27 mouse cellular contexts compared by ENCODE assay signal in genomic region chr4:67662122-67662521, GRCm38 (mm10).
DNase-seq lines count a peak whose midpoint lies in the region; ATAC-seq and TF ChIP-seq lines count a peak whose summit lies in the region.
"Had no signal": no experiment of that assay in that cellular context is flagged by ENCODE, and none has a peak within 500 bp of the region (broad histone marks: within the 10 kb centered on the region; RNA-seq: fewer than 3 reads in every experiment).

No protein-coding gene starts in this region.

- no peak overlapping the region for H3K4me3 ChIP-seq in hindbrain, postnatal 0 days (ENCODE audit: low read length)
- no peak overlapping the region for H3K4me3 ChIP-seq in hindbrain, embryonic 12.5 days
- no peak overlapping the region for H3K4me3 ChIP-seq in forebrain, embryonic 14.5 days (ENCODE audit: low read depth, low read length)
- no peak overlapping the region for H3K4me3 ChIP-seq in intestine, embryonic 16.5 days (ENCODE audit: low read length)
- H3K4me3 ChIP-seq: hindbrain, embryonic 10.5 days; intestine, embryonic 15.5 days; liver, embryonic 12.5 days; midbrain, embryonic 12.5 days; neural tube, embryonic 15.5 days had no signal

- no peaks in the 10 kb centered on the region for H3K4me1 ChIP-seq in hindbrain, postnatal 0 days (ENCODE audit: insufficient read depth, low read length)
- no peaks in the 10 kb centered on the region for H3K4me1 ChIP-seq in hindbrain, embryonic 12.5 days
- no peaks in the 10 kb centered on the region for H3K4me1 ChIP-seq in forebrain, embryonic 14.5 days (ENCODE audit: control insufficient read depth, insufficient read depth, low read length)
- no peaks in the 10 kb centered on the region for H3K4me1 ChIP-seq in intestine, embryonic 16.5 days (ENCODE audit: control insufficient read depth, insufficient read depth, low read length)
- H3K4me1 ChIP-seq: hindbrain, embryonic 10.5 days; intestine, embryonic 15.5 days; liver, embryonic 12.5 days; midbrain, embryonic 12.5 days; neural tube, embryonic 15.5 days had no signal

- no peaks in the 10 kb centered on the region for H3K36me3 ChIP-seq in hindbrain, postnatal 0 days (ENCODE audit: insufficient read depth, low read length)
- H3K36me3 ChIP-seq in hindbrain, embryonic 12.5 days: no peaks in the 10 kb centered on the region
- H3K36me3 ChIP-seq in forebrain, embryonic 14.5 days (ENCODE audit: control insufficient read depth, insufficient read depth, low read length): no peaks in the 10 kb centered on the region
- no peaks in the 10 kb centered on the region for H3K36me3 ChIP-seq in intestine, embryonic 16.5 days (ENCODE audit: control insufficient read depth, insufficient read depth, low read length)
- H3K36me3 ChIP-seq: hindbrain, embryonic 10.5 days; intestine, embryonic 15.5 days; liver, embryonic 12.5 days; midbrain, embryonic 12.5 days; neural tube, embryonic 15.5 days had no signal

- H3K9ac ChIP-seq in hindbrain, postnatal 0 days (replicated peaks; ENCODE audit: low read length): no peak overlapping the region
- no peak overlapping the region for H3K9ac ChIP-seq in hindbrain, embryonic 12.5 days
- no peak overlapping the region for H3K9ac ChIP-seq in forebrain, embryonic 14.5 days (ENCODE audit: low read length)
- no peak overlapping the region for H3K9ac ChIP-seq in intestine, embryonic 16.5 days (ENCODE audit: low read depth, low read length)
- H3K9ac ChIP-seq: intestine, embryonic 15.5 days; liver, embryonic 12.5 days; liver, postnatal 0 days; midbrain, embryonic 12.5 days; neural tube, embryonic 15.5 days had no signal

- H3K9me3 ChIP-seq in hindbrain, postnatal 0 days (ENCODE audit: low read length): no peaks in the 10 kb centered on the region
- no peaks in the 10 kb centered on the region for H3K9me3 ChIP-seq in hindbrain, embryonic 12.5 days (replicated peaks)
- H3K9me3 ChIP-seq in forebrain, embryonic 14.5 days (replicated peaks; ENCODE audit: control insufficient read depth, low read length): no peaks in the 10 kb centered on the region
- no peaks in the 10 kb centered on the region for H3K9me3 ChIP-seq in intestine, embryonic 16.5 days (ENCODE audit: control insufficient read depth, low read length)
- H3K9me3 ChIP-seq: hindbrain, embryonic 10.5 days; intestine, embryonic 15.5 days; liver, embryonic 12.5 days; midbrain, embryonic 12.5 days; neural tube, embryonic 15.5 days had no signal

- 38% methylated on average over 3 of the region's 3 CpGs for WGBS in hindbrain, postnatal 0 days
- WGBS in hindbrain, embryonic 12.5 days: 77% methylated on average over 3 of the region's 3 CpGs
- 9% methylated on average over 3 of the region's 3 CpGs for WGBS in forebrain, embryonic 14.5 days
- 69% methylated on average over 3 of the region's 3 CpGs for WGBS in intestine, embryonic 16.5 days

- no peaks in the 10 kb centered on the region for H3K27me3 ChIP-seq in hindbrain, postnatal 0 days (ENCODE audit: insufficient read depth, low read length)
- H3K27me3 ChIP-seq in hindbrain, embryonic 12.5 days: no peaks in the 10 kb centered on the region
- no peaks in the 10 kb centered on the region for H3K27me3 ChIP-seq in forebrain, embryonic 14.5 days (replicated peaks; ENCODE audit: control insufficient read depth, insufficient read depth, low read length)
- H3K27me3 ChIP-seq in intestine, embryonic 16.5 days (replicated peaks; ENCODE audit: control insufficient read depth, insufficient read depth, low read length): no peaks in the 10 kb centered on the region
- H3K27me3 ChIP-seq: CH12.LX; intestine, embryonic 15.5 days; liver, embryonic 12.5 days; midbrain, embryonic 12.5 days; neural tube, embryonic 15.5 days had no signal

- ATAC-seq in hindbrain, postnatal 0 days: no peak
- ATAC-seq in hindbrain, embryonic 12.5 days (ENCODE audit: low FRiP score): no peak
- ATAC-seq in forebrain, embryonic 14.5 days: peak; percentile 68
- no peak for ATAC-seq in intestine, embryonic 16.5 days
- ATAC-seq: hindbrain, embryonic 16.5 days; intestine, embryonic 15.5 days; liver, embryonic 12.5 days; liver, postnatal 0 days had no signal

- no peak overlapping the region for H3K4me2 ChIP-seq in hindbrain, postnatal 0 days (ENCODE audit: low read depth, low read length)
- no peak overlapping the region for H3K4me2 ChIP-seq in hindbrain, embryonic 12.5 days (replicated peaks)
- H3K4me2 ChIP-seq in forebrain, embryonic 14.5 days (ENCODE audit: low read length): no peak overlapping the region
- H3K4me2 ChIP-seq in intestine, embryonic 16.5 days (ENCODE audit: low read depth, low read length): no peak overlapping the region
- H3K4me2 ChIP-seq: intestine, embryonic 15.5 days; liver, embryonic 12.5 days; midbrain, embryonic 12.5 days; neural tube, embryonic 15.5 days had no signal

- TF ChIP-seq CTCF in hindbrain, postnatal 0 days (IDR thresholded peaks at IDR 0.05; ENCODE audit: low read depth): no peak

- no peak overlapping the region for H3K27ac ChIP-seq in hindbrain, postnatal 0 days
- no peak overlapping the region for H3K27ac ChIP-seq in hindbrain, embryonic 12.5 days
- H3K27ac ChIP-seq in forebrain, embryonic 14.5 days (ENCODE audit: low read depth, low read length): no peak overlapping the region
- no peak overlapping the region for H3K27ac ChIP-seq in intestine, embryonic 16.5 days (ENCODE audit: low read length)
- H3K27ac ChIP-seq: hindbrain, embryonic 10.5 days; intestine, embryonic 15.5 days; kidney, postnatal 0 days; liver, embryonic 12.5 days; midbrain, embryonic 12.5 days; neural tube, embryonic 15.5 days had no signal

- DNase-seq in cerebellum, postnatal 10 days: peak; percentile 7 to 24
- DNase-seq in cerebellum, adult 9-11 months: no peak
- peak; percentile 9 for DNase-seq in hindbrain, postnatal 0 days (ENCODE audit: low spot score)
- peak; percentile 69 for DNase-seq in forebrain, embryonic 14.5 days (ENCODE audit: low spot score)
- DNase-seq in thymus, postnatal 4 days: no peak
- DNase-seq: adrenal gland, postnatal 10 days; cerebellum, adult 11-12 months; gastrocnemius, postnatal 14 days; heart, postnatal 14 days; kidney, adult 8-10 months; kidney, postnatal 4 days; left cerebral cortex, postnatal 4 days; liver, postnatal 0 days; lung, postnatal 36 days; right cerebral cortex, adult 18-20 months; spleen, adult 18-20 months; thymus, postnatal 36 days had no signal

Comparison
In these comparisons a context has a peak if more than half of its experiments do, and no peak if none do; other contexts are left out.
1. DNase-seq: peak in cerebellum, postnatal 10 days (2 of 2), hindbrain, postnatal 0 days (single experiment) and forebrain, embryonic 14.5 days (single experiment); none in cerebellum, adult 9-11 months (single experiment) and thymus, postnatal 4 days (single experiment).